Mouse (Mus musculus) thymus, adult 2 months (tissue): ENCODE data around the gene Zscan18. TPM values are rescaled to one million over a fixed set of nuclear protein-coding genes. Genes with fewer than 3 reads are reported as not detected.

Experiments used
- DNase-seq: peaks from one replicate; pipeline ENCODE4 v3.0.0; 2021
- H3K27ac ChIP-seq: fragments of 200-500 bp; 2 replicates; pipeline ENCODE4 v1.5.1; 2012; ENCODE audit warnings: low read length, control low read depth; ENCODE audit not compliant: control insufficient read depth, insufficient read depth
- H3K27me3 ChIP-seq: fragments of 200-500 bp; 2 replicates; pipeline ENCODE4 v1.6.1; 2012; ENCODE audit warnings: mild to moderate bottlenecking, low read length, moderate library complexity, mixed read lengths; ENCODE audit not compliant: control insufficient read depth, insufficient read depth
- H3K36me3 ChIP-seq: fragments of 200-500 bp; 2 replicates; pipeline ENCODE4 v1.6.1; 2012; ENCODE audit warnings: mild to moderate bottlenecking, low read length, moderate library complexity; ENCODE audit not compliant: control insufficient read depth, insufficient read depth
- H3K4me1 ChIP-seq: fragments of 200-500 bp; replicated peaks from 2 replicates; pipeline ENCODE4 v1.6.1; 2012; ENCODE audit warnings: low read length; ENCODE audit not compliant: control insufficient read depth, insufficient read depth
- H3K4me3 ChIP-seq: fragments of 200-500 bp; 2 replicates; pipeline ENCODE4 v1.5.1; 2012; ENCODE audit warnings: mild to moderate bottlenecking, low read length, control low read depth, moderate library complexity; ENCODE audit not compliant: control insufficient read depth, insufficient read depth
- CTCF ChIP-seq: fragments of 200-500 bp; IDR thresholded peaks from 2 replicates; pipeline ENCODE4 v1.5.1; 2012; ENCODE audit warnings: mild to moderate bottlenecking, control low read depth, low read length, moderate library complexity, borderline replicate concordance; ENCODE audit not compliant: control insufficient read depth, poor library complexity, insufficient read depth; ENCODE audit errors: extremely low read depth
- POLR2A ChIP-seq: fragments of 200-500 bp; IDR thresholded peaks from 2 replicates; pipeline ENCODE4 v1.6.1; 2012; ENCODE audit warnings: mild to moderate bottlenecking, low read length, control low read depth, moderate library complexity; ENCODE audit not compliant: control insufficient read depth, poor library complexity, insufficient read depth; ENCODE audit errors: extremely low read depth
- WGBS: fragments of 180-500 bp; shearing (Covaris S2); methylation state at CpG from one replicate; pipeline ENCODE4 v1.1.7; 2018; 5-methylcytosine and 5-hydroxymethylcytosine counted together
- polyA plus RNA-seq: library from polyadenylated mRNA; depleted of rRNA; stranded (reverse); fragments of >200 nt; gene quantifications from 2 replicates; pipeline ENCODE4 v1.2.3, GENCODE M21; 2012; rRNA removed

Zscan18 gene
- polyA plus RNA-seq, 1 experiment, result 2.9 TPM

DNA sequence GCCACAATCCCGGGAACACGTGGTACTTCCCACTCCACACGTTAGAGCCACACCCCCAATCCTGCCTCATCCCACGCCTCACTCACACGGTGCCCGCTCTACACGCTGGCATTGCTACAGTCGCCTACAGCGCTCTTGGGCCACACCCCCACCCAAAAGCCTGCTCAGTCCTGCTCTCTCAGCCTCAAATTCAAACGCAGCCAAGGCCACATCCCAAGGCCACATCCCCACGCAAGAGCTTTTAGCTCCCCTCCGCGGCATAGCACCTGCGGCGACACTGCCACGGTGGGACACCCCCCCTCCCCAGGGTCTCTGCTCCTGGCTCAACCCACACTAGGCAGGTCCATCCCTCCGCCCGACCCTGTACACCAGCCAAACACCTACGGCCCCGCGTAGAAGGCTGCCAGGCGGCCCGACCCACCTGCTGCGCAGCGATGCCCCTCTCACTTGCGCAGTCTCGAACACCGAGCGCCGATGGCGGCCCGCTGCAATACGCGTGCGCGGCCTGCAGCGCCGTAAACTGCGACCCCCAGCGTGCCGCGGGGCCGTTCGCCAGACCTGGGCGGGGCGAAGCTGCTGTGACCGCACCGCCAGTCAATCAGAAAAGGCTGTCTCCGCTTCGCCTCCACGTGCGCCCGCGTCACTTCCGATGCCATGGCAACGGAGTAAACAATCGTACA, 23.1 kb downstream of the Zscan18 start:
- Histone ChIP-seq H3K36me3 (no peaks in the 10 kb centered on the region), H3K27ac (no peak overlapping the region), H3K4me3 (peak overlapping the region; percentile 58), H3K27me3 (no peaks in the 10 kb centered on the region), H3K4me1 (peaks cover 9% of the 10 kb centered on the region)
- 1% methylated on average over 57 of the region's 57 CpGs for WGBS
- DNase-seq, result peak; percentile 79
- TF ChIP-seq POLR2A (no peak), CTCF (no peak)

DNA sequence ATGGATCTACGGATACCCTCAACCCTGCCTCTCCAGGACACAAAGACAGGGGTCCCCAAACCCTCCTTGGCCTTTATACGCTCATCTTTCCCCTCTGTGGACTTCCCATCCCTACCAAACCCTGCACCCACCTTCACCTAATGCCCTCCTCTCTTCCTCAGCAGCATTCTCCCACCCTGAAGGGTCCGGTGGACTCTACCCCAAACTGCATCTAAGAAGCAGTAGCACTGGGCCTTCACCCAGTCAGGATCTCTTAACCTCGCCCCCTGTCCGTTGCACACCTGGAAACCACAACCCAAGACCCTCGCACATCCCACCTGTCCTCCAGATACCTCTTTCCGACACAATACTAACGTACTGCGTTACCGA, 23.7 kb downstream of the Zscan18 start:
- Histone ChIP-seq H3K27ac (no peak overlapping the region), H3K4me1 (peaks cover 9% of the 10 kb centered on the region), H3K4me3 (peak overlapping the region; percentile 58), H3K27me3 (no peaks in the 10 kb centered on the region), H3K36me3 (no peaks in the 10 kb centered on the region)
- DNase-seq, result no peak
- TF ChIP-seq CTCF, result no peak
- TF ChIP-seq POLR2A, result no peak
- WGBS, result 41% methylated on average over 10 of the region's 10 CpGs

DNA sequence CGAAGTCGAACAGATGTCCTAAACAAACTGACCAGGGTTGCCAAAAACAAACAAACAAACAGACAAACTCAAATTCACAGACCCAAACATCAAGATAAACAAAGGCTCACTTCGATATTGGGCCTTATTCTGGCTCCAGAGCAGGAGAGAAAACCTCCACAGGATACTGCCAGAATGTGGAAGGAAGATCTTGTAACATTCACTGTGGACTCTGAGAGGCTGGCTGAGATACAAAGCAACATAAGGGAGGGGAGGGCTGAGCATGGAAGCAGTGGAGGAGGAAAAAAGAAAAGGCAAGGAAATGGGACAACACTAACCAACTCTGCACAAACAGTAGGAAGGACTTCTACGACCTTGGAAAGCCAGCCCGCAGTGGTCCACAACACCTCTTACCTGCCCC, 24.3 kb downstream of the Zscan18 start:
- no peak for DNase-seq
- TF ChIP-seq POLR2A, result no peak
- TF ChIP-seq CTCF, result no peak
- Histone ChIP-seq H3K27me3 (no peaks in the 10 kb centered on the region), H3K27ac (no peak overlapping the region), H3K4me1 (peaks cover 9% of the 10 kb centered on the region), H3K4me3 (no peak overlapping the region), H3K36me3 (no peaks in the 10 kb centered on the region)
- WGBS, result 94% methylated on average over 5 of the region's 5 CpGs

DNA sequence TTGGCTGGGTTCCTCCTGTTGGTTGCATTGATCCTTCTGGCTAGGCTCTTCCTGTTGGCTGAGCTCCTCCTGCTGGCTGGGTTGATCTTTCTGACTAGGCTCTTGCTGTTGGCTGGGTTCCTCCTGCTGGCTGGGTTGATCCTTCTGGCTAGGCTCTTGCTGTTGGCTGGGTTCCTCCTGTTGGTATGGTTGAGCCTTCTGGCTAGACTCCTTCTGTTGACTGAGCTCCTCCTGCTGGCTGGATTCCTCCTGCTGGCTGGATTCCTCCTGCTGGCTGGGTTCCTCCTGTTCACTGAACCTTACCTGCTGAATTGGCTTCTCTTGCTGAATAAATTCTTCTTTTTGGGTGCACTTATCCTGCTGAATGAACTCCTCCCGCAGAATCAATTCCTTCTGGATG, 28.8 kb downstream of the Zscan18 start:
- no peak overlapping the region for H3K4me3 ChIP-seq
- no peaks in the 10 kb centered on the region for H3K36me3 ChIP-seq
- H3K27ac ChIP-seq, result no peak overlapping the region
- 93% methylated on average over 1 of the region's 1 CpGs for WGBS
- peaks cover under 1% of the 10 kb centered on the region for H3K4me1 ChIP-seq
- no peak for DNase-seq
- no peak for TF ChIP-seq POLR2A
- TF ChIP-seq CTCF, result no peak
- H3K27me3 ChIP-seq, result no peaks in the 10 kb centered on the region

DNA sequence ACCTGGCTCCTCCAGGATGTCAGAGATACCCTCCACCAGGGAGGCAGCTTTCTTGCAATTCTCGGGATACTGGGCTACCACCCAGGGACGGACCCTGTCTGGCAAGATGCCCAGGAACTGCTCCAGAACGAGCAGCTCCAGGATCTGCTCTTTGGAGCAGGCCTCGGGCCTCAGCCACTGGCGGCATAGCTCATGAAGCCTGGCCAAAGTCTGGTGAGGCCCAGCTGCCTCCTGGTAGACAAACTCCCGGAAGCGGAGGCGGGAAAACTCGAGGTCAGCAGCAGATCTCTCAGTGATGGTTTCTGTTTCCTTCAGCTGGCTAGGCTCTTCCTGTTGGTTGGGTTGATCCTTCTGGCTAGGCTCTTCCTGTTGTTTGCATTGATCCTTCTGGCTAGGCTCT, 29.3 kb downstream of the Zscan18 start:
- no peaks in the 10 kb centered on the region for H3K27me3 ChIP-seq
- H3K4me1 ChIP-seq, result no peaks in the 10 kb centered on the region
- WGBS, result 96% methylated on average over 9 of the region's 9 CpGs
- no peak for DNase-seq
- no peak for TF ChIP-seq CTCF
- no peak for TF ChIP-seq POLR2A
- H3K27ac ChIP-seq, result no peak overlapping the region
- no peak overlapping the region for H3K4me3 ChIP-seq
- no peaks in the 10 kb centered on the region for H3K36me3 ChIP-seq

DNA sequence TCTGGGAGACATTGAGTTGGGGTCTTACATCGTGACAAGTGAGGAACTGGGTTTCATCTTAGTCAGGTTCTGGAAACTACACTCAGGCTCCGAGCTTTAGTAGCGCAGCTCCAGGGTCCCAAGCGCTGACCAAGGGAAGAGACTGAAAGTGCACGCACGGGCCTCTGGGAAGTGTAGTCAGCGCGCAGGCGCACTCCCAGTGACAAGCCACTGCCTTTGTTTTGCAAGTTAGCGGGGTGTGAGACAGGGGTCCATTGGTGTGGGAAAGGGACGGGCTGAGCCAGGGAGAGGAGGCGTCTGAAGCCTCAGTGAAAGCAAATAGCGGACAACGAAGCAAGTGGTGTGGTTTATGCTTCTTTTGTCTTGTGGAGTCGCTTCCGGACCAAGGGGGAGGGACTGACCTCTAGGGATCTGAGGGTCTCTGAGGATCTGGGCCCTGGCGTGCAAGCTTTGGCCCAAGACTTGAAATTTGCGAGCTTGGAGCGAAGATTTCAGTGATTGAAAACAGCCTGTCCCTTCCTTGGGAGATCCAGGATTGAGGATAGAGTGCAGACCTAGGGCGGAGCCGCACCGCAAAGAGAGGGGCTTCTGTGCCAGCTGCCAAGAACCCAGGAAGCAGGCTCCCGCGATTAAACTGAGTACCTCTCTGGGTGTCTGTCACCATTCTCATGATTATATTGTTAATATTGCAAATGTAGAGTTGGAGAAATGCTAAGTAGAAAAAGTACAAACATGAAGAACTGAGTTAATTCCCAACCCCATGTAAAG, 53.8 kb downstream of the Zscan18 start:
- Histone ChIP-seq H3K27me3 (no peaks in the 10 kb centered on the region), H3K4me3 (no peak overlapping the region), H3K4me1 (no peaks in the 10 kb centered on the region), H3K27ac (no peak overlapping the region), H3K36me3 (no peaks in the 10 kb centered on the region)
- DNase-seq, result no peak
- WGBS, result 80% methylated on average over 24 of the region's 24 CpGs
- TF ChIP-seq CTCF (no peak), POLR2A (no peak)

DNA sequence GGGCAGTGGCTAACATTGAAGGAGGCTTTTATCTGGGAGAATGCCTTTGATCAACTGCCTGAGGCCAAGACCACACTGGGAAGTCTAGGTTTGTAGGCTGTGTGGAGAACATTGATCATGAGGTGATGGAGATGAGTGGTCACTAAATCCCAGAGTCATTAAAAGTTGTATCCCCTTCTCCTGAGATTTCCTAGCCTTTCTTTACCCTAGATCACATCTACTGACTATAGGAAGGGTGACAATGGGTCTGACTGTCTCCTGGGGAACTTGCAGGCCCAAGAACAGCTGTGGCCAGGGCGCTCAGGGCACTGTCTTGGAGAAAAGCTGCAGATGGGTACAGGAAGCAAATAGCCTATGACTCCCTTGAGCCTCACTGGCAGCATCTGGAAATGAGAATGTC, 68.5 kb downstream of the Zscan18 start, which contains the start of gene Vmn2r56:
Gene Vmn2r56, minus strand, starts transcription at position 101 of the 400 bp plus-strand sequence.
- Histone ChIP-seq H3K4me3 (no peak within 1 kb of the TSS), H3K27ac (no peak within 1 kb of the TSS), H3K27me3 (no peaks in the 10 kb centered on the region), H3K4me1 (no peaks in the 10 kb centered on the region), H3K36me3 (no peaks in the 10 kb centered on the region)
- WGBS, result 48% methylated on average over 1 of the region's 1 CpGs
- DNase-seq, result no peak
- TF ChIP-seq CTCF (no peak), POLR2A (no peak)

Other genes with a start within 250 kb of the Zscan18 start
- not detected in 2 replicates for gene Vmn2r53, start 194.8 kb downstream of the Zscan18 start, polyA plus RNA-seq
- gene Vmn2r54, start 163.3 kb downstream of the Zscan18 start, polyA plus RNA-seq, result not detected in 2 replicates
- not detected in 2 replicates for gene Vmn2r55, start 118.6 kb downstream of the Zscan18 start, polyA plus RNA-seq
- not detected in 2 replicates for gene Vmn2r56, start 68.6 kb downstream of the Zscan18 start, polyA plus RNA-seq
- 4.1 and 4.2 TPM in 2 replicates for gene Zfp329, start 15.2 kb upstream of the Zscan18 start, polyA plus RNA-seq
- gene Zfp110, start 31.1 kb upstream of the Zscan18 start, polyA plus RNA-seq, result 16.9 and 17.6 TPM in 2 replicates
- gene Zfp128, start 77.5 kb upstream of the Zscan18 start, polyA plus RNA-seq, result 1.7 and 2.2 TPM in 2 replicates
- 14.3 and 14.9 TPM in 2 replicates for gene Zscan22, start 94.2 kb upstream of the Zscan18 start, polyA plus RNA-seq
- 2,545 and 2,907 TPM in 2 replicates for gene Rps5, start 118.7 kb upstream of the Zscan18 start, polyA plus RNA-seq
- 1.0 and 1.8 TPM in 2 replicates for gene Rnf225, start 123.8 kb upstream of the Zscan18 start, polyA plus RNA-seq
- 8.7 and 9.3 TPM in 2 replicates for gene Zfp324, start 162.2 kb upstream of the Zscan18 start, polyA plus RNA-seq
- gene Zfp446, start 174.2 kb upstream of the Zscan18 start, polyA plus RNA-seq, result 10.8 and 11.4 TPM in 2 replicates
- gene Slc27a5, start 194.6 kb upstream of the Zscan18 start, polyA plus RNA-seq, result 0.89 and 3.0 TPM in 2 replicates
- 902 and 905 TPM in 2 replicates for gene Trim28, start 195.5 kb upstream of the Zscan18 start, polyA plus RNA-seq
- 78.8 and 127 TPM in 2 replicates for gene Zbtb45, start 206.4 kb upstream of the Zscan18 start, polyA plus RNA-seq
- 65.6 and 65.7 TPM in 2 replicates for gene Chmp2a, start 231.2 kb upstream of the Zscan18 start, polyA plus RNA-seq
- 236 and 244 TPM in 2 replicates for gene Ube2m, start 234.6 kb upstream of the Zscan18 start, polyA plus RNA-seq